Mouse (Mus musculus): Measurements from ENCODE around the gene Gpa33. TPM values are rescaled to one million over a fixed set of nuclear protein-coding genes. Genes with fewer than 3 reads are reported as not detected.

Gene Gpa33
- total RNA-seq, 2 experiments from 2014 or later: not detected

Other genes starting within 250 kb of the Gpa33 start
- 10 to 100 TPM; 17.4 to 19.6 TPM for gene Pou2f1, start 127.6 kb upstream of the Gpa33 start, total RNA-seq (2021)
- under 1 TPM; 0.28 to 0.30 TPM for gene Dusp27, start 2.3 kb upstream of the Gpa33 start, total RNA-seq (2021)
- gene Mael, start 108.5 kb downstream of the Gpa33 start, total RNA-seq (2021): under 1 TPM in 1 of 2 experiments, not detected in 1; 0.28 TPM
- 100 to 1,000 TPM; 105 to 108 TPM for gene Ildr2, start 123.9 kb downstream of the Gpa33 start, total RNA-seq (2021)
- 10 to 100 TPM; 37.5 to 38.6 TPM for gene Tada1, start 248.9 kb downstream of the Gpa33 start, total RNA-seq (2021)